Mouse (Mus musculus) heart, adult 11 months (tissue): ENCODE measurements around the gene Cenps.
"Not testable (repeated sequence)": the region's sequence is repeated elsewhere in the genome, so short reads cannot be mapped to it uniquely, and the experiment has no call there.

Experiments used
- DNase-seq: peaks from one replicate; pipeline ENCODE4 v3.0.0; 2022

The Cenps gene

DNA sequence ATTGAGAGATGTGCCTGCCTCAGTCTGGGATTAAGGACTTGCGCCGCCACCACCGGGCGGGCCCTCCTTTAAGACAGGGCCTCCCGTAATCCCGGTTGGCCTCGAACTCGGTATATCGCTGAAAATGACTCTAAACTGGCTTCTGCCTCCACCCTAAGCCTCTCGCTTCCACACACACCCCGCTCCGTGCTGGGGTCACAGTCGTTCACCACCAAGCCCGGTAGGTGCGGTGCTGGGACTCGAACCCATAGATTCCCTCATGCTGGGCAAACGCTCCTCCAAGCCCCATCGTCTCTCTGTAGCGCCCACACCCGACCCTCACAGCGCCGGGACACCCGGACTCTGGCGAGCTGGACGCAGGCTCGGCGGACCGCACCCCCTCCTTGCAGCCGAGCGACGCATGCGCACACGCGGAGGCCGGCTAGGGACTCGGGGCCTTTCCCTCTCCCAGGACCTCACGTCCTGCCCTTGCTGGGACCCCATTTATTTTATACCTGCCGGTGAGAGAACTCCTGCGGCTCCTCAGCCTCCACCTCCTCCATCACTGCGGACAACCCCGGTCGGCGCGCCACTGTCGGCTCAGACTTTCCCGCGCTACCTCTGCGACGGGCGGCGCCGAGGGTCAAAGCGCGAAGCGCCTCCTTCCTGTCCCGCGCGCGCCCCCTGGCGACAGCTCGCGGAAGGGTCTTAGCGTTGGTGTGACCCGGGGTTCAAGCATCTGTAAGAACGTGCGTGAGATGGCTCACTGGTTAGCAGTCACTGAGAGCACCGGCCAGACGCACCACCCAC is at the start of gene Cenps:
Cenps (minus strand) TSS at position 648 of the 789 bp plus-strand sequence.
- DNase-seq: peak; percentile 98

- no peak for DNase-seq
Measured at GRCm38 (mm10) chr4:149182755-149183154, 45.3 kb upstream of the Cenps start.

- peak; percentile 95 for DNase-seq
Measured at GRCm38 (mm10) chr4:149182192-149182591, 44.8 kb upstream of the Cenps start.

GRCm38 (mm10) chr4:149179573-149179972 is 42.1 kb upstream of the Cenps start:
- no peak for DNase-seq

- no peak for DNase-seq
Measured at GRCm38 (mm10) chr4:149179160-149179559, 41.7 kb upstream of the Cenps start.

GRCm38 (mm10) chr4:149178328-149178727 is 40.9 kb upstream of the Cenps start:
- no peak for DNase-seq

GRCm38 (mm10) chr4:149177046-149177445 is 39.6 kb upstream of the Cenps start:
- DNase-seq: no peak

DNA sequence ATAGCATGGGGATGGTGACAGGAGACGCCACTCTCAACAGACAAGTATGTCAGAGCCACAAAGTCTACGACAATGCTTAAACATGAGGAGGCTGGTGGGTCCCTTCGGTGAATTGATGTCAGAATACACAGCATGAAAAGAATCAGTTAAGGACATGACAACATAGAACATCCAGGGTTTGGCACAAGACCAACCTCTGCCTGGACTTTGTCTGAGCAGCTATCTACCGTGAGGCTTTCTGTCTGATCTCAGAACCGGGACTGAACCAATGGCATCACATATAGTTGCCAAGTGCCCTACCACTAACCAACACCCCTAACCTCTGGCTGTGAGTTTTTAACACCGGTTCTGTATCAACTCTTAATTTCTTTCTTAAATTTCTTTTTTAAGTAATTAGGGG is 39.2 kb upstream of the Cenps start:
- DNase-seq: no peak

DNA sequence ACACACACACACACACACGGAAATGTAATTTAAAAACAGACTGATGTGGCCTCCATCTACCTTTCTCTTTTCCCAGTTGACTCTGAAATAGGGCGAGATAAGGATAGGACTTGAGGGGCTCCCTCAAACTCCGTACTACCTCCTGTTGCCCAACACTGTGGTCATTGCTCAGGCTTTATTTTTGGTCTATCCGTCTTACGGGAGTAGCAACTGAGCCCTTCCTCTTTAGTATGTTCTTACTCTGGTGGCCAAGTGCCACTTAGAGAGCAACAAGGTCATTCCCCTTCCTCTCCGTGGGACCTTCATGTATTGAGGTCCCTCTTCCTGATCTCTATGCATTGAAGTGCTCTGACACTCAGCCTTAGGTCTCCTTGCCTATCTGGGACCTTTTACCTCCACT is 36.2 kb upstream of the Cenps start:
- DNase-seq: peak; percentile 94

DNA sequence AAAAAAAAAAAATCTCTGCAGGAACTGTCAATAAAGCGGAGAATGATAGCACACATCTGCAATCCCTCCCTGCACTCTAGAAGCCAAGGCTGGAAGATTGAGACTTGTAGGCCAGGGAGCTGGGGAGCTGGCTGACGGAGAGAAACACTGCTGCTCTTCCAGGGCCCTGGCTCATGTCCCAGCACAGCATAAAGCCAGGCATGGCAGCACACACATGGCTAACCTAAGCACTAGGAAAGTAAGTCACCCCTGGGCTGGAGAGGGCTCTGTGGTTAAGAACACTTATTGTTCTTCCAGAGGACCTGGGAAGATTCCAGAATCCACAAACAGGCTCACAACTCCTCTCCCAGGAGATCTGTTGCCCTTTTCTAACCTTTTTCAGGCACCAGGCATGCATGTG is 35.2 kb upstream of the Cenps start:
- peak; percentile 97 for DNase-seq

DNA sequence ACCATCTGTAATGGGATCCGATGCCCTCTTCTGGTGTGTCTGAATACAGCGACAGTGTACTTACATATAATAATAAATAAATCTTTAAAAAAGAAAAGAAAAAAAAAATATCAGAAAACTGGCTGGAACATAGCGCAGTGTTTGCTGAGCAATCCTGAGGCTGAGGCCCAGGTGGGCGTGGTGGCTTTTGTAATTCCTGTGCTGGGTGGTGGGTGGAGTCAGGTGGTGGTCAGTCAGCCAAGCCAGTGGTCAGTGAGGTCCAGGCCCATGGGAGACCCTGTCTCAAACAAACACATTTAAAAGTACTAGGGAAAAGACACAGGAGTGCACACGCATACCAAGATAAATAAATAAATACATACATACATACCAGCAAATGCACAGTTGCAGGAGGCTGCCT is 34.7 kb upstream of the Cenps start:
- peak; percentile 96 for DNase-seq

DNA sequence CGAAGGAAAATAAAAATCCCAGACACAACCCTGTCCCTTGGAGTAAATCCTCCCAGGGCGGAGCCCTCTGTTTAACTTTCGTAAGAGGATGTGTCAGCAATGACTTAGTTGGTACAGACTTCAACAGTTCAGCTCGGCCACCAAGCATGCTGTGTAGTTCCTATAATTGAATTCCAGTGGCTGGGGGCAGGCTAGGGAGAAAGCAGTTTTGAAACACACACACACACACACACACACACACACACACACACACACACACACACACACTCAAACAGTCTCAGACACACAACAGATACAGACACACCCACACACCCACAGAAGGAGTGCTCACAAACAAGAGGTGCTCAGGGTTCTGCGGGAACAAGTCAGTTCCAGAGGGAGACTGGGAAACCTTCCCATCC is 34.2 kb upstream of the Cenps start:
- peak; percentile 96 for DNase-seq

DNA sequence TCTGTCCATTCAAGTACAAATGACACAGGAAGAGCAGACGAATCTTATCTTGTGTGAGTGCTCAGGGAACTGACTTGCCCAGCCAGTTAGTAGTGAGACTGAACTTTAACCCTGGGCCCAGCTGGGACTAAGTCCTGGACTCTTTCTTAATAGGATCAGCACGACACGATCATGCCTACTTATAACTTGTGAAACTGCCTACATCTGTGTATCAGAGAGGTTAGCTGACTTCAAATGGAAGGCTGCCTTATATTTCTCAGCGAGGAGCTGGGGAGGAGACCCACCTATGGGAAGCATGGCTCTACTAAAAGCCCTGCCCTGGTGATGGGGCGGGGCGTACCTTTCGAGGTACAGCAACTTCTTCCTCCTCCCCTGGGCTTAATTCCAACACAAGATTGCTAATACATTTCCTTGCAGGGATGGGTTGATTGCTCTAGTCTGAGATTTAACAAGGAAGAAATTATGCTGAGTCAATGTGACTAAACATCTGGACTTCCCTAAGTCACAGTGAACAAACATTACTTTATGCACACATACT is 33.0 kb upstream of the Cenps start:
- DNase-seq: peak; percentile 94

- DNase-seq: not testable (repeated sequence)
Measured at GRCm38 (mm10) chr4:149169926-149170325, 32.5 kb upstream of the Cenps start.

DNA sequence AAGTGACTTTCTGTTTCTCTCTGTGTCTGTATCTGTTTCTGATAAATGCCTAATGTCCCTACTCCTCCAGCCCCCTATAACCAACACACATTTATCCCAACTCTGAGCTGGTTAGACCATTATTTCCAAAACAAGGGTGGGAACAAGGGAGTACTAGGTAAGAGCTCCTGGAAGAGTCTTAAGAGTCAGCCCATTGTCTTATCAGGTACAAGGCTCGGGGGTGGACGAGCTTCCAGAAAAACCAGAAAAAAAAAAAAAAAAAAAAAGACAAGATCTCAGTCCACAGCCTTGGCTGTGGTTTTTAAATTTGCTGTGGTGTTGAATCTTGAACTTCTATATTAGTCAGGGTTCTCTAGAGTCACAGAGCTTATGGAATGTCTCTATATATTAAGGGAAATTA is 30.6 kb upstream of the Cenps start:
- no peak for DNase-seq

- no peak for DNase-seq
Measured at GRCm38 (mm10) chr4:149166957-149167611, 29.7 kb upstream of the Cenps start.

- DNase-seq: peak; percentile 100
Measured at GRCm38 (mm10) chr4:149166215-149166946, 29.0 kb upstream of the Cenps start, which contains the start of gene Pgd. Gene Pgd (minus strand): TSS chr4:149166771.

DNA sequence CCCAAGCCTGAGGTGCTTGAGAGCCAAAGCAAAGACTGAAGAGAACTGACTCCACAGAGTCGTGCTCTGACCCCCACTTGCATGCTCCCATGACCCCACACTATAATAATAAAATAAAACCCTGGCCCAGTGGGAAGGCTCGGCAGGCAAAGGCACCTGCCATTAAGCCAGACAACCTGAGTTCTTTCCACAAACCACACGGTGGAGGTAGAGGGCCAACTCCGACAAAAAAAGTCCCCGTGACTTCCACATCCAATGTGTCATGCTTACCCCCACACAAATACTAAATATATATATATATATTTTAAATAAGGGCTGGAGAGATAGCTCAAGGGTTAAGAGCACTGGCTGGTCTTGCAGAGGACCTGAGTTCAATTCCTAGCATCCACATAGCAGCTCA is 26.7 kb upstream of the Cenps start:
- DNase-seq: no peak

GRCm38 (mm10) chr4:149163196-149163595 is 25.8 kb upstream of the Cenps start:
- DNase-seq: no peak

GRCm38 (mm10) chr4:149161166-149161565 is 23.7 kb upstream of the Cenps start:
- no peak for DNase-seq

GRCm38 (mm10) chr4:149159891-149160290 is 22.5 kb upstream of the Cenps start:
- DNase-seq: peak; percentile 94

DNA sequence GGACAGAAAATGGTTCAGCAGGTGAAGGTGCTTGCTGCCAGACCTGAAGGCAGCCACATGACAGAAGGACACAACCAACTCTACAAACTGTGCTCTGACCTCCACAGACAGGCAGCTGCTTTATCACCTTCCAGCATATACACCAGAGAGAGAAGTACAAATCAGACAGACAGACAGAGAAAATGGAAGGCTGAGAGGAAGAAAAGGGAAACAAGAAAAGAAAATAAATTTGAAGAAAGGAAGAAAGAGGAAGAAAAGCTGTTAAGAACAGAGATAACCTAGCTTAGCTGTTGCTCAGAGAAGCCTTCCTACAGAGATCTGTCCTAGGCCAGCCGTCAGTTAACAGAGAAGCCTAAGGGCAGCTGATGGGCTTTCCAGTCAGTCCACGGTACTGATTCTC is 21.8 kb upstream of the Cenps start:
- no peak for DNase-seq

DNA sequence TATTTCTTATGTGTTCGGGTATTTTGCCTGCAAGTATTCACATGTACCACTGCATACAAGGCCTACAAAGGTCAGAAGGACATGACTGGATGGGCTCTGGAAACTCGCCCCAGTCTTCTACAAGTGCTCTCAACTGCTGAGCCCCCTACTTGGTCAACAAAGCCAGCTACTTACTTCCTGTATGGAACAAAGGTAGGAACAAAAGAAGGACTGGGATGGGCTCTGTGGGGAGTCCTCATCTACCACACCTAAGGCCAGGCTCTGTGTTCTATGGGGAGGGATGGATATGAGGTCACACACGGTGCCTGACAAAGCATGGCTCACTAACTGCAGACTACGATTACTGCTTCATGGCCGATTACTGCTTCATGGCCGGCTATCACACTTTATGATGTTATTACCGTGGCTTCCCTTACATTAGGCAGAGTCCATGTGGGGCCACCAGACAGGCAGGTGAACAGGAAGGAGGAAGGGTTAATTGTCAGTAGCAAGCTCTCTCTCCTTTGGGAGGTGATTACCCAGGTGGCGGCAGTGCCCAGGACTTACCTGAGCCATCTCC is 20.1 kb upstream of the Cenps start:
- DNase-seq: no peak
